Mouse (Mus musculus) left cerebral cortex, postnatal 25 days (tissue): ENCODE results near the gene Caps2. TPM values are rescaled to one million over a fixed set of nuclear protein-coding genes. Genes with fewer than 3 reads are reported as not detected.

ENCODE experiments used
- total RNA-seq, 2 experiments: library from RNA; stranded (reverse); gene quantifications; 2 replicates each; pipeline ENCODE4 v1.2.3; 2021

Caps2 gene
- total RNA-seq, 2 experiments from 2014 or later = 0.21 to 0.23 TPM

Other genes with a start within 250 kb of the Caps2 start
- gene Krr1, start 191.0 kb upstream of the Caps2 start, total RNA-seq = 10 to 100 TPM; 32.6 to 39.8 TPM
- 1 to 10 TPM in 1 of 2 experiments, under 1 TPM in 1; 0.78 to 1.6 TPM for gene Glipr1, start 161.0 kb upstream of the Caps2 start, total RNA-seq
- gene Glipr1l1, start 103.4 kb upstream of the Caps2 start, total RNA-seq = not detected
- gene Glipr1l2, start 80.3 kb upstream of the Caps2 start, total RNA-seq = not detected
- not detected for gene Glipr1l3, start 3.3 kb upstream of the Caps2 start, total RNA-seq
- 10 to 100 TPM; 86.1 to 87.5 TPM for gene Kcnc2, start 107.5 kb downstream of the Caps2 start, total RNA-seq